Mouse (Mus musculus): Measurements from ENCODE around the gene Cenpt.

- TF ChIP-seq CTCF (IDR thresholded peaks at IDR 0.05; ENCODE audit: borderline replicate concordance, insufficient read depth, low read length) (no peak), POLR2A (IDR thresholded peaks at IDR 0.05; ENCODE audit: low read depth, low read length) (no peak)
Observed at GRCm38 (mm10) chr8:105811543-105811942, 41.5 kb downstream of the Cenpt start.
